Comparison of ENCODE assay signal across 10 mouse cellular contexts in the genomic region with DNA sequence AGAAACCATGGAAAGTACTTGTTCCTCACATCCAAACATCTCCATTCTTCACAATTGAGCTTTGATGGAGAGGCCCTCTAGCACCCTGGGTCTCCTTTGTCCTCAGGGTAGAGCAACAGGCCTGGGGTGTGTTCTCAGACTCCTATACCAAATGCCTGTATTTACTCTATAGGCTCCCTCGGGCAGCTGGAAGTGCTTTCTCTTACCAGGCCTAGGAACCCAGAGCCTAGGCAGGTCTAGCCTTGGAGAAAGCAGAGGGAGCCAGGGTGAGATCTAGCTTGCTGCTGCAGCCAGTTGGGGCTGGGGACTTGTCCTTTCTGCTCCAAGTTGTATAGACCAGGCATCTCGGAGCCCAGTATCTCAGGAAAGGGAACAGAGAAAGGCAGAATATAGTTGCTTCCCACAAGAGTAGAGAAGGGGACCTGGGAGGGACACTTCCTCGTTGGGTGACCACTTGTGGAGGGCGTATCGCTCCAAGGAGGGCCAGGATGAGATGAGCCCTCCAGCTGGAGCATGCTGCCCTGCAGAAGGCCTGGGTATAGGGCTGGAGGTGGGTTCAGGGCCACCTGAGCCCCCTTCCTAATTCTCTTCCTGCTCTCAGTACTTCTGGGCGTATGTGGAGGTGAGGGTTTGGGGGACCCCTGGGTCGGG. TPM values are rescaled to one million over a fixed set of nuclear protein-coding genes. Genes with fewer than 3 reads are reported as not detected.
A peak's percentile ranks its signal among the peaks of the same experiment; 100 is the strongest.
DNase-seq lines count a peak whose midpoint lies in the region; ATAC-seq and TF ChIP-seq lines count a peak whose summit lies in the region.
"Had no signal": no experiment of that assay in that cellular context is flagged by ENCODE, and none has a peak within 500 bp of the region (broad histone marks: within the 10 kb centered on the region; RNA-seq: fewer than 3 reads in every experiment).

No protein-coding gene starts in this region.

- TF ChIP-seq EP300 in stomach, postnatal 0 days (optimal IDR thresholded peaks at IDR 0.05) = no peak

- TF ChIP-seq POLR2A in cortical plate, adult 2 months (IDR thresholded peaks at IDR 0.05; ENCODE audit: extremely low read depth, insufficient read depth, low read length) = no peak

- intact Hi-C loops in heart, postnatal 10 days (cut with DNase I) = loop anchor here (5.0 kb wide), 1 partner anchor 165 kb away; no protein-coding TSS in a partner anchor

- H3K4me3 ChIP-seq in lung, embryonic 14.5 days (ENCODE audit: low read depth, low read length) = no peak overlapping the region
- H3K4me3 ChIP-seq in cortical plate, adult 2 months (ENCODE audit: insufficient read depth, low read length) = no peak overlapping the region
- H3K4me3 ChIP-seq in macrophage (ENCODE audit: inconsistent target) = peak overlapping the region; percentile 76; the same call in 1 of the 2 replicates
- H3K4me3 ChIP-seq in stomach, postnatal 0 days (ENCODE audit: low read depth, low read length) = no peak overlapping the region
- H3K4me3 ChIP-seq: intestine, embryonic 15.5 days had no signal

- no peak for ATAC-seq in lung, embryonic 14.5 days (ENCODE audit: insufficient read depth)
- no peak for ATAC-seq in stomach, postnatal 0 days (ENCODE audit: low FRiP score, low TSS enrichment)
- ATAC-seq: intestine, embryonic 15.5 days had no signal

- peak; percentile 92 for DNase-seq in heart, adult 11 months
- DNase-seq in heart, postnatal 10 days = no peak
- no peak for DNase-seq in lung, embryonic 14.5 days
- DNase-seq in lung, adult 18-20 months = no peak
- no peak for DNase-seq in stomach, postnatal 0 days (ENCODE audit: low spot score)
- DNase-seq in ovary, postnatal 14 days (ENCODE audit: low spot score) = no peak

- no peaks in the 10 kb centered on the region for H3K9me3 ChIP-seq in lung, embryonic 14.5 days (ENCODE audit: low read depth, low read length)
- H3K9me3 ChIP-seq in stomach, postnatal 0 days (ENCODE audit: control insufficient read depth, low read length) = no peaks in the 10 kb centered on the region
- H3K9me3 ChIP-seq: intestine, embryonic 15.5 days had no signal

- H3K27ac ChIP-seq in lung, embryonic 14.5 days (ENCODE audit: low read depth) = peak overlapping the region; percentile 47; the same call in 1 of the 2 replicates
- peak overlapping the region; percentile 95 for H3K27ac ChIP-seq in cortical plate, adult 2 months (ENCODE audit: insufficient read depth, low read length)
- peak overlapping the region; percentile 94 for H3K27ac ChIP-seq in macrophage
- H3K27ac ChIP-seq in stomach, postnatal 0 days (replicated peaks) = no peak overlapping the region
- H3K27ac ChIP-seq: intestine, embryonic 15.5 days had no signal

- no peak overlapping the region for H3K4me2 ChIP-seq in lung, embryonic 14.5 days
- H3K4me2 ChIP-seq in stomach, postnatal 0 days (replicated peaks; ENCODE audit: low read depth) = no peak overlapping the region
- H3K4me2 ChIP-seq: intestine, embryonic 15.5 days had no signal

- 0 out of 2 replicates have a peak, but pooled peaks cover 3% of the 10 kb centered on the region for H3K27me3 ChIP-seq in lung, embryonic 14.5 days (ENCODE audit: insufficient read depth, low read length)
- H3K27me3 ChIP-seq in stomach, postnatal 0 days (ENCODE audit: control insufficient read depth, insufficient read depth, low read length) = no peaks in the 10 kb centered on the region
- H3K27me3 ChIP-seq: intestine, embryonic 15.5 days had no signal

- peaks cover 6% of the 10 kb centered on the region; the same call in 1 of the 2 replicates for H3K4me1 ChIP-seq in lung, embryonic 14.5 days (ENCODE audit: insufficient read depth)
- H3K4me1 ChIP-seq in cortical plate, adult 2 months (ENCODE audit: control insufficient read depth, insufficient read depth, low read length) = peaks cover 11% of the 10 kb centered on the region
- H3K4me1 ChIP-seq in stomach, postnatal 0 days (replicated peaks; ENCODE audit: control insufficient read depth, insufficient read depth) = peaks cover 5% of the 10 kb centered on the region; the same call in 1 of the 2 replicates

- no peak for TF ChIP-seq CTCF in lung, embryonic 14.5 days (IDR thresholded peaks at IDR 0.05; ENCODE audit: low read depth)
- no peak for TF ChIP-seq CTCF in cortical plate, adult 2 months (IDR thresholded peaks at IDR 0.05; ENCODE audit: extremely low read depth, insufficient read depth, low read length)
- TF ChIP-seq CTCF in stomach, postnatal 0 days (IDR thresholded peaks at IDR 0.05; ENCODE audit: low read depth) = no peak

- WGBS in lung, embryonic 14.5 days = 75% methylated on average over 7 of the region's 7 CpGs
- 15% methylated on average over 7 of the region's 7 CpGs for WGBS in macrophage (ENCODE audit: missing documents)
- WGBS in stomach, postnatal 0 days = 81% methylated on average over 7 of the region's 7 CpGs

- peaks cover 18% of the 10 kb centered on the region for H3K36me3 ChIP-seq in lung, embryonic 14.5 days (ENCODE audit: insufficient read depth)
- peaks cover 20% of the 10 kb centered on the region; the same call in 1 of the 2 replicates for H3K36me3 ChIP-seq in macrophage (ENCODE audit: inconsistent target)
- peaks cover 6% of the 10 kb centered on the region; the same call in 1 of the 2 replicates for H3K36me3 ChIP-seq in stomach, postnatal 0 days (ENCODE audit: control insufficient read depth, insufficient read depth, low read length)

- peaks cover 50% of the 10 kb centered on the region for H3K79me2 ChIP-seq in macrophage (ENCODE audit: inconsistent target)

- H3K9ac ChIP-seq in lung, embryonic 14.5 days = no peak overlapping the region
- H3K9ac ChIP-seq in stomach, postnatal 0 days (ENCODE audit: low read length) = no peak overlapping the region
- H3K9ac ChIP-seq: intestine, embryonic 15.5 days had no signal

RNA-seq across cellular contexts. Expression of a gene that starts 9.0 kb away (rescaled TPM):
- 10 to 100 TPM; 62.0 to 71.0 TPM for total RNA-seq in heart, postnatal 10 days (2021)
- 25.3 and 32.7 TPM in 2 replicates for polyA plus RNA-seq in lung, embryonic 14.5 days (2014; fragmentation: Nextera tagmentation; extraction: Ambion mirVana)
- 140 and 155 TPM in 2 replicates for polyA plus RNA-seq in cortical plate, adult 2 months (2012; rRNA removed)
- 10 to 100 TPM in 23 of 26 experiments, 1 to 10 TPM in 3; 5.9 to 65.0 (median 26.1) TPM for total RNA-seq in macrophage (2018; cell fraction: chromatin; rRNA removed)
- total RNA-seq in macrophage (2018; cell fraction: cytosol; rRNA removed) = 100 to 1,000 TPM; 109 to 241 (median 184) TPM
- total RNA-seq in macrophage (2018; cell fraction: nucleus; rRNA removed) = 100 to 1,000 TPM in 5 of 26 experiments, 10 to 100 TPM in 21; 24.4 to 186 (median 60.9) TPM
- polyA plus RNA-seq in macrophage (2018) = 221 to 258 TPM (median 233 TPM) in 3 replicates
- polyA plus RNA-seq in stomach, postnatal 0 days (2015; fragmentation: Nextera tagmentation; extraction: Ambion mirVana) = 36.7 and 40.7 TPM in 2 replicates

RNA-seq across cellular contexts. Expression of a gene that starts 19.5 kb away (rescaled TPM):
- total RNA-seq in heart, postnatal 10 days (2021) = 10 to 100 TPM; 29.2 to 30.7 TPM
- 14.3 and 17.5 TPM in 2 replicates for polyA plus RNA-seq in lung, embryonic 14.5 days (2014; fragmentation: Nextera tagmentation; extraction: Ambion mirVana)
- 40.2 and 45.9 TPM in 2 replicates for polyA plus RNA-seq in cortical plate, adult 2 months (2012; rRNA removed)
- total RNA-seq in macrophage (2018; cell fraction: chromatin; rRNA removed) = 100 to 1,000 TPM in 3 of 26 experiments, 10 to 100 TPM in 19, 1 to 10 TPM in 4; 5.4 to 141 (median 37.1) TPM
- total RNA-seq in macrophage (2018; cell fraction: cytosol; rRNA removed) = 10 to 100 TPM in 4 of 26 experiments, 1 to 10 TPM in 22; 1.9 to 13.5 (median 6.4) TPM
- 10 to 100 TPM in 15 of 26 experiments, 1 to 10 TPM in 11; 2.9 to 49.9 (median 14.1) TPM for total RNA-seq in macrophage (2018; cell fraction: nucleus; rRNA removed)
- 5.0 to 10.9 TPM (median 10.2 TPM) in 3 replicates for polyA plus RNA-seq in macrophage (2018)
- 3.2 and 4.2 TPM in 2 replicates for polyA plus RNA-seq in stomach, postnatal 0 days (2015; fragmentation: Nextera tagmentation; extraction: Ambion mirVana)

RNA-seq across cellular contexts. Expression of a gene that starts 56.1 kb away (rescaled TPM):
- 1 to 10 TPM; 3.8 to 4.0 TPM for total RNA-seq in heart, postnatal 10 days (2021)
- 0.20 TPM in 1 of 2 replicates, not detected in the other for polyA plus RNA-seq in lung, embryonic 14.5 days (2014; fragmentation: Nextera tagmentation; extraction: Ambion mirVana)
- 3.9 and 4.0 TPM in 2 replicates for polyA plus RNA-seq in cortical plate, adult 2 months (2012; rRNA removed)
- total RNA-seq in macrophage (2018; cell fraction: chromatin; rRNA removed) = 1 to 10 TPM in 21 of 26 experiments, under 1 TPM in 4, not detected in 1; 0.41 to 5.2 (median 2.0) TPM
- total RNA-seq in macrophage (2018; cell fraction: cytosol; rRNA removed) = under 1 TPM; 0.10 to 0.84 (median 0.45) TPM
- total RNA-seq in macrophage (2018; cell fraction: nucleus; rRNA removed) = 1 to 10 TPM in 18 of 26 experiments, under 1 TPM in 7, not detected in 1; 0.30 to 5.3 (median 2.0) TPM
- polyA plus RNA-seq in macrophage (2018) = 0.66 to 0.98 TPM in 2 of 3 replicates, not detected in the other
- polyA plus RNA-seq in stomach, postnatal 0 days (2015; fragmentation: Nextera tagmentation; extraction: Ambion mirVana) = 37.0 and 38.3 TPM in 2 replicates
- polyA plus RNA-seq: embryonic facial prominence, embryonic 11.5 days had no signal

RNA-seq across cellular contexts. Expression of a gene that starts 57.0 kb away (rescaled TPM):
- total RNA-seq in heart, postnatal 10 days (2021) = 10 to 100 TPM; 57.9 to 59.4 TPM
- 43.8 and 51.2 TPM in 2 replicates for polyA plus RNA-seq in lung, embryonic 14.5 days (2014; fragmentation: Nextera tagmentation; extraction: Ambion mirVana)
- 64.7 and 73.9 TPM in 2 replicates for polyA plus RNA-seq in cortical plate, adult 2 months (2012; rRNA removed)
- total RNA-seq in macrophage (2018; cell fraction: chromatin; rRNA removed) = 10 to 100 TPM in 16 of 26 experiments, 1 to 10 TPM in 10; 2.5 to 27.8 (median 11.4) TPM
- total RNA-seq in macrophage (2018; cell fraction: cytosol; rRNA removed) = 1 to 10 TPM; 1.5 to 6.3 (median 3.5) TPM
- total RNA-seq in macrophage (2018; cell fraction: nucleus; rRNA removed) = 10 to 100 TPM in 3 of 26 experiments, 1 to 10 TPM in 23; 2.6 to 12.8 (median 6.3) TPM
- 2.1 to 3.4 TPM (median 2.6 TPM) in 3 replicates for polyA plus RNA-seq in macrophage (2018)
- polyA plus RNA-seq in stomach, postnatal 0 days (2015; fragmentation: Nextera tagmentation; extraction: Ambion mirVana) = 8.0 and 9.4 TPM in 2 replicates
